9 mouse cellular contexts compared by ENCODE assay signal in genomic region chr10:43378279-43378678, GRCm38 (mm10).
DNase-seq lines count a peak whose midpoint lies in the region; ATAC-seq and TF ChIP-seq lines count a peak whose summit lies in the region.
"Had no signal": no experiment of that assay in that cellular context is flagged by ENCODE, and none has a peak within 500 bp of the region (broad histone marks: within the 10 kb centered on the region; RNA-seq: fewer than 3 reads in every experiment).

No protein-coding gene starts in this region.

- TF ChIP-seq EP300 in MEL (IDR thresholded peaks at IDR 0.05; ENCODE audit: low read depth in 1 of 2, low read length in 2 of 2), result no peak

- no peak overlapping the region for H3K9ac ChIP-seq in MEL (ENCODE audit: control insufficient read depth, low read depth, low read length, poor library complexity, severe bottlenecking)
- no peak overlapping the region for H3K9ac ChIP-seq in neural tube, embryonic 11.5 days (ENCODE audit: low read length)
- H3K9ac ChIP-seq: neural tube, embryonic 13.5 days had no signal

- H3K4me3 ChIP-seq in MEL (ENCODE audit: control insufficient read depth in 1 of 2, insufficient read depth in 1 of 2, low read depth in 2 of 2, low read length in 2 of 2), result no peak overlapping the region
- H3K4me3 ChIP-seq in cerebellum, adult 2 months (replicated peaks; ENCODE audit: insufficient read depth, low read depth, low read length), result no peak overlapping the region
- H3K4me3 ChIP-seq in neural tube, embryonic 11.5 days (ENCODE audit: low read depth, low read length), result no peak overlapping the region
- H3K4me3 ChIP-seq: neural tube, embryonic 13.5 days had no signal

- no peak for TF ChIP-seq POLR2A in MEL (IDR thresholded peaks at IDR 0.05; ENCODE audit: control insufficient read depth in 1 of 2, insufficient read depth in 1 of 2, low read depth in 1 of 2, low read length in 2 of 2, poor library complexity in 1 of 2)
- TF ChIP-seq POLR2A in cerebellum, adult 2 months (IDR thresholded peaks at IDR 0.05; ENCODE audit: borderline replicate concordance, insufficient read depth, low read length), result no peak

- H3K27me3 ChIP-seq in MEL (ENCODE audit: control insufficient read depth in 1 of 2, insufficient read depth in 2 of 2, low read length in 2 of 2), result no peaks in the 10 kb centered on the region
- no peaks in the 10 kb centered on the region for H3K27me3 ChIP-seq in cerebellum, adult 2 months (ENCODE audit: control insufficient read depth, insufficient read depth, low read length)
- H3K27me3 ChIP-seq in neural tube, embryonic 11.5 days (ENCODE audit: control insufficient read depth, insufficient read depth, low read length), result no peaks in the 10 kb centered on the region
- H3K27me3 ChIP-seq: neural tube, embryonic 13.5 days had no signal

- TF ChIP-seq CTCF in MEL (IDR thresholded peaks at IDR 0.05 in 2 of 3, conservative IDR thresholded peaks at IDR 0.05 in 1 of 3; ENCODE audit: control insufficient read depth in 1 of 3, insufficient read depth in 1 of 3, low read depth in 2 of 3, low read length in 3 of 3, poor library complexity in 1 of 3, severe bottlenecking in 1 of 3), result peak; percentile 73 to 85 (median 74)
- peak; percentile 67 for TF ChIP-seq CTCF in cerebellum, adult 2 months (IDR thresholded peaks at IDR 0.05; ENCODE audit: borderline replicate concordance, insufficient read depth, low read depth, low read length)

- peak; percentile 72 for TF ChIP-seq RAD21 in MEL (IDR thresholded peaks at IDR 0.05; ENCODE audit: low read depth, low read length)

- DNase-seq in layer of hippocampus, adult 11-12 months (ENCODE audit: low spot score), result peak; percentile 55
- DNase-seq in layer of hippocampus, adult 9-11 months, result no peak
- DNase-seq in MEL (ENCODE audit: low read depth, low spot score), result peak; percentile 81
- peak; percentile 40 to 60 for DNase-seq in cerebellum, adult 2 months
- DNase-seq in heart, postnatal 10 days, result peak; percentile 45 to 62
- peak; percentile 24 to 50 for DNase-seq in left cerebral cortex, postnatal 25 days (ENCODE audit: low spot score in 2 of 2)
- DNase-seq in neural tube, embryonic 11.5 days (ENCODE audit: low spot score), result peak; percentile 60

- H3K27ac ChIP-seq in MEL (ENCODE audit: control insufficient read depth, low read depth, low read length), result no peak overlapping the region
- no peak overlapping the region for H3K27ac ChIP-seq in cerebellum, adult 2 months (ENCODE audit: insufficient read depth, low read length)
- no peak overlapping the region for H3K27ac ChIP-seq in neural tube, embryonic 11.5 days (ENCODE audit: low read depth, low read length)
- H3K27ac ChIP-seq: neural tube, embryonic 13.5 days had no signal

- no peak overlapping the region for H3K4me2 ChIP-seq in neural tube, embryonic 11.5 days (ENCODE audit: low read depth)
- H3K4me2 ChIP-seq: neural tube, embryonic 13.5 days had no signal

- WGBS in cerebellum, adult 2 months, result 44% methylated on average over 5 of the region's 5 CpGs
- 49% methylated on average over 5 of the region's 5 CpGs for WGBS in neural tube, embryonic 11.5 days

- intact Hi-C loops in heart, postnatal 10 days (cut with DNase I), result loop anchor here (5.0 kb wide), 1 partner anchor 421 kb away; no protein-coding TSS in a partner anchor
- intact Hi-C loops in left cerebral cortex, postnatal 25 days (cut with DNase I), result no loop called here

- H3K4me1 ChIP-seq in MEL (ENCODE audit: control insufficient read depth in 1 of 2, insufficient read depth in 2 of 2, low read length in 2 of 2), result no peaks in the 10 kb centered on the region
- H3K4me1 ChIP-seq in cerebellum, adult 2 months (ENCODE audit: control insufficient read depth, insufficient read depth, low read length), result peaks cover 4% of the 10 kb centered on the region; the same call in 1 of the 2 replicates
- H3K4me1 ChIP-seq in neural tube, embryonic 11.5 days (ENCODE audit: control insufficient read depth, insufficient read depth, low read length), result no peaks in the 10 kb centered on the region
- H3K4me1 ChIP-seq: neural tube, embryonic 13.5 days had no signal

- H3K9me3 ChIP-seq in MEL (replicated peaks; ENCODE audit: insufficient read depth, low read length), result no peaks in the 10 kb centered on the region
- H3K9me3 ChIP-seq in neural tube, embryonic 11.5 days (ENCODE audit: control insufficient read depth, low read length), result no peaks in the 10 kb centered on the region
- H3K9me3 ChIP-seq: neural tube, embryonic 13.5 days had no signal

- H3K79me2 ChIP-seq in MEL (ENCODE audit: control insufficient read depth, insufficient read depth, low read length, poor library complexity), result no peaks in the 10 kb centered on the region

- no peak for ATAC-seq in neural tube, embryonic 11.5 days (ENCODE audit: insufficient read depth, low FRiP score, low TSS enrichment)
- ATAC-seq in activated CD4-positive, CD25-positive, alpha-beta regulatory T cell, adult 4 months, result no peak

- H3K36me3 ChIP-seq in MEL (ENCODE audit: control insufficient read depth in 1 of 2, insufficient read depth in 2 of 2, low read length in 2 of 2), result no peaks in the 10 kb centered on the region
- no peaks in the 10 kb centered on the region for H3K36me3 ChIP-seq in neural tube, embryonic 11.5 days (ENCODE audit: control insufficient read depth, insufficient read depth, low read length)
- H3K36me3 ChIP-seq: neural tube, embryonic 13.5 days had no signal

TF ChIP-seq in MEL, 35 proteins besides CTCF, POLR2A, EP300 and RAD21:
- TF ChIP-seq UBTF (IDR thresholded peaks at IDR 0.05; ENCODE audit: borderline replicate concordance, insufficient read depth, low read depth, low read length) (no peak), USF2 (IDR thresholded peaks at IDR 0.05; ENCODE audit: borderline replicate concordance in 1 of 2, insufficient read depth in 1 of 2, low read depth in 1 of 2, low read length in 2 of 2) (no peak), TAL1 (IDR thresholded peaks at IDR 0.05; ENCODE audit: low read length) (no peak), SIN3A (IDR thresholded peaks at IDR 0.05; ENCODE audit: low read length) (no peak), NELFE (IDR thresholded peaks at IDR 0.05; ENCODE audit: low read depth, low read length) (no peak), CHD1 (IDR thresholded peaks at IDR 0.05; ENCODE audit: low read depth, low read length) (no peak), ZC3H11A (IDR thresholded peaks at IDR 0.05; ENCODE audit: low read depth, low read length) (peak; percentile 64), USF1 (IDR thresholded peaks at IDR 0.05; ENCODE audit: low read depth, low read length) (no peak), GABPA (IDR thresholded peaks at IDR 0.05; ENCODE audit: low read depth, low read length) (no peak), SMC3 (IDR thresholded peaks at IDR 0.05; ENCODE audit: low read depth, low read length) (peak; percentile 74), MAFK (IDR thresholded peaks at IDR 0.05; ENCODE audit: borderline replicate concordance, low read depth, low read length) (no peak), MYB (IDR thresholded peaks at IDR 0.05; ENCODE audit: low read depth, low read length) (no peak), POLR2AphosphoS2 (IDR thresholded peaks at IDR 0.05; ENCODE audit: low read length) (no peak), HCFC1 (IDR thresholded peaks at IDR 0.05; ENCODE audit: low read depth, low read length) (no peak), MYC (IDR thresholded peaks at IDR 0.05; ENCODE audit: low read depth, low read length) (no peak), RCOR1 (IDR thresholded peaks at IDR 0.05; ENCODE audit: low read depth, low read length) (no peak)
TF ChIP-seq in MEL: peak in this region for 2.
